Mouse (Mus musculus): ENCODE results near the gene Apoa5. TPM values are rescaled to one million over a fixed set of nuclear protein-coding genes. Genes with fewer than 3 reads are reported as not detected.

The Apoa5 gene
- polyA plus RNA-seq, 1 experiment from 2014 or later = 0.08 TPM

DNA sequence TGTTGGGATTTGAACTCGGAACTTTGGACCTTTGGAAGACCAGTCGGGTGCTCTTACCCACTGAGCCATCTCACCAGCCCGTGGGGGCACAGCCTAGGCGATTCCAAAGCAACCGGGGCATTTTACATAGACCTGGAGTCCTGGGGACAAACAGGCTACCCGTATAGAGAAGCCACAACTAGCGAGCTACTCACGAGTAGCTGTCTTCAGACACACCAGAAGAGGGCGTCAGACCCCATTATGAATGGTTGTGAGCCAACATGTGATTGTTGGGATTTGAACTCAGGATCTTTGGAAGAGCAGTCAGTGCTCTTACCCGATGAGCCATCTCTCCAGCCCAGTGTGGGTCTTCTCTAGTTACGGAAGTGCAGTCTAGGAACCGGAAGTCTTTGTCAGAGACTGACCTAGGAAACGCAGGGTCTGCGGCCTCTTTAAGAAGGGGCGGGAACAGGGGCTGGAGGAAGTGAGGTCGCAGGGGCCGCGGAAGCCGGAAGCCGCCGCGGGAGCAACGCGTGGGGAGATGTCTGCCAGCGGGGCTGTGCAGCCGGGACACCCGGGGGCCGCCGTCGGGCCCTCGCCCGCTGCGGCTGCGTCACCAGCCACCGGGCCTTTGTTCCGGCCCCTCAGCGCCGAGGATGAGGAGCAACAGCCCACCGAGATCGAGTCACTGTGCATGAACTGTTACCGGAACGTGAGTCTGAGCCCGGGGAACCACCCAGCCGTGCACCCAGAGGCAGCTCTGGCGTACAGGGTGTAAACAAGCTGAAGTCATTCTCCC is 4.4 kb downstream of the Apoa5 start, which contains the start of gene Zpr1:
Gene Zpr1, plus strand, starts transcription at position 388 of the 778 bp plus-strand sequence.
- H3K36me3 ChIP-seq (ENCODE audit: control insufficient read depth, insufficient read depth, low read length) = peaks cover 6% of the 10 kb centered on the region
- peak; percentile 91 for DNase-seq (ENCODE audit: low spot score)
- peak within 1 kb of the TSS; percentile 88 for H3K4me3 ChIP-seq (ENCODE audit: low read depth, low read length)
- H3K4me1 ChIP-seq (ENCODE audit: control insufficient read depth, insufficient read depth, low read length) = 0 out of 2 replicates have a peak, but pooled peaks cover 3% of the 10 kb centered on the region
- H3K4me2 ChIP-seq (ENCODE audit: low read depth, severe bottlenecking) = peak within 1 kb of the TSS; percentile 84
- peaks cover 4% of the 10 kb centered on the region; the same call in 1 of the 2 replicates for H3K27me3 ChIP-seq (ENCODE audit: control insufficient read depth, insufficient read depth, low read length)
- WGBS = 7% methylated on average over 45 of the region's 45 CpGs
- H3K27ac ChIP-seq (replicated peaks; ENCODE audit: low read depth, low read length) = no peak within 1 kb of the TSS
- ATAC-seq (ENCODE audit: insufficient number of reproducible peaks, low FRiP score, low TSS enrichment, low read depth) = peak; percentile 88
- H3K9me3 ChIP-seq (ENCODE audit: control insufficient read depth, low read length) = no peaks in the 10 kb centered on the region
- H3K9ac ChIP-seq (ENCODE audit: low read length) = peak within 1 kb of the TSS; percentile 63

DNA sequence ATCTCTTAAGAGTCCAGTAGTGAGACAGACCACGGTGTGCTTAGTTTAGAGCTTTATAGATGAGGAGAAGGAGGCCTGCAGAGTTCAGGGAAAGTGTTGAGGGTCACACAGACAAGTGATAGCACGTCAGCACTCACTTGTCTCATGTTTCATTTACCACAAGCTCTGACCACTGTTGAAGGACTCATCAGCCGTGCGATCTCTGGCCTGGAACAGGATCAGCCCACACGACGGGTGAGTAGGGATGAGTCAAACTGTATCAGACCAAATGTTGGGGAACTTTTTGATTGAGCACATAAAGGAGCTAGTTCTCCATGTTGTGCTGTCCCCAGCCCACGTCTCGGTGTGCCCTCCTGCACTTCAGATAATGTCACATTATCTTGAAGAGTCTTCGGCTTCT is 6.1 kb downstream of the Apoa5 start:
- WGBS = 86% methylated on average over 9 of the region's 9 CpGs
- ATAC-seq (ENCODE audit: insufficient number of reproducible peaks, low FRiP score, low TSS enrichment, low read depth) (no peak), DNase-seq (ENCODE audit: low spot score) (no peak)
- Histone ChIP-seq H3K4me3 (ENCODE audit: low read depth, low read length) (no peak overlapping the region), H3K9me3 (ENCODE audit: control insufficient read depth, low read length) (no peaks in the 10 kb centered on the region), H3K9ac (ENCODE audit: low read length) (no peak overlapping the region), H3K4me1 (ENCODE audit: control insufficient read depth, insufficient read depth, low read length) (0 out of 2 replicates have a peak, but pooled peaks cover 3% of the 10 kb centered on the region), H3K27me3 (ENCODE audit: control insufficient read depth, insufficient read depth, low read length) (peaks cover 4% of the 10 kb centered on the region; the same call in 1 of the 2 replicates), H3K27ac (replicated peaks; ENCODE audit: low read depth, low read length) (no peak overlapping the region), H3K36me3 (ENCODE audit: control insufficient read depth, insufficient read depth, low read length) (peaks cover 11% of the 10 kb centered on the region), H3K4me2 (ENCODE audit: low read depth, severe bottlenecking) (no peak overlapping the region)

DNA sequence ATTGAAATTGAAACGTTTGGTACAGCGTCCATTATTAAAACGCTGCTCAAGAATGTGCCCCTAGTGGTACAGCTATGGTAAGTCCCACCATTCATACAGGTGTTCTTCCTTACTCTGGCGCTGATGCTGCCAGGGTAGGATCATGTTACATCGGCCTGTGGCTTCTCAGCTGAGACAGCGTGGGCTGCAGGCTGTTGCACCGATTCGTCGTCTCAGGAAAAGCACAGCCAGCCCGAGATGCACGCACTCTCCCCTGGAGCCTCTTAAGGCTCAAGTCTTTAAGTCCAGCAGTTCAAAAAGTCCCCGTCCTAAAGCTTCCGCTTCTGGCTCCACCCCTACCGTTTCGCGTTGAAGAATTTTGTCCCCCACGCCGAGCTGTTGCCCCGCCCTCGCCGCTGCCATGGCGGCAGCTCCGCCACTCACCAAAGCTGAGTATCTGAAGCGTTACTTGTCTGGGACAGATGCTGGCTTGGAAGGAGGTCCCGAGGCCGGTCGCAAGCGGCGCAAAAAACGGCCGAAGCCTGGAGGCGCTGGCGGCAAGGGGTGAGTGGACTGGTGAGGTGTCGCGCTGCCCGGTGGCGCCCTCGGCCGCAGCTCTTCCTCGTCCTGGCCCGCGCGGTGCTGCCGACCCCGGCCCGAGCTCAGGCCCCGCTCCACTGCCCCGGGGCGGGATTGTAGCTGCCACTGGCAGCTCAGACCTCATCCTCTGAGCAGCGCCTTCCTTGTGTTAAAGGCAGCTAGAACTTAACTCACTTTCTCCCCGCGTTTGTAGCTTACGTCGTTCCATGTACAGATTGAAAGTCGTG is 14.4 kb downstream of the Apoa5 start, which contains the start of gene Bud13:
Gene Bud13, plus strand, starts transcription at position 378 of the 806 bp plus-strand sequence.
- DNase-seq (ENCODE audit: low spot score) = peak; percentile 93
- Histone ChIP-seq H3K36me3 (ENCODE audit: control insufficient read depth, insufficient read depth, low read length) (peaks cover 15% of the 10 kb centered on the region; the same call in 1 of the 2 replicates), H3K27me3 (ENCODE audit: control insufficient read depth, insufficient read depth, low read length) (no peaks in the 10 kb centered on the region), H3K9ac (ENCODE audit: low read length) (peak within 1 kb of the TSS; percentile 88), H3K27ac (replicated peaks; ENCODE audit: low read depth, low read length) (peak within 1 kb of the TSS; percentile 87), H3K9me3 (ENCODE audit: control insufficient read depth, low read length) (no peaks in the 10 kb centered on the region), H3K4me2 (ENCODE audit: low read depth, severe bottlenecking) (peak within 1 kb of the TSS; percentile 64), H3K4me1 (ENCODE audit: control insufficient read depth, insufficient read depth, low read length) (peaks cover 5% of the 10 kb centered on the region), H3K4me3 (ENCODE audit: low read depth, low read length) (peak within 1 kb of the TSS; percentile 92)
- peak; percentile 92 for ATAC-seq (ENCODE audit: insufficient number of reproducible peaks, low FRiP score, low TSS enrichment, low read depth)
- WGBS = under 1% methylated on average over 55 of the region's 55 CpGs

DNA sequence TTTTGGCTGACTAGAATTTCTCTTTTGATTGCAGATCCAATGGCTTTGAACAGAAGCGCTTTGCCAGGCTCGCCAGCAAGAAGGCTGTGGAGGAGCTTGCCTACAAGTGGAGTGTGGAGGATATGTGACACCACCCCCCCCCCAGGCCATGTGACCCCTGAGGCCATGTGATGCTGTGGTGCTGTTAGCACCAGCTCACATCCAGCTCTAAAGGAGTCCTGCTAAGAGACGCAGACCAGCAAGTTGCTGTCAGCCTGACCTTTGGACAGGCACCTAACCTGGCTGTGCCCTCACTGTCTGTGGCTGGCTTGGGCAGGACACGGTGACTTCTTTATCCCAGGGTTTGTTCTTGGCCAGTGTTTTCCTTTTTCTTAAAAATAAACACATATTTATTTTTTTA is 29.9 kb downstream of the Apoa5 start:
- Histone ChIP-seq H3K4me1 (ENCODE audit: control insufficient read depth, insufficient read depth, low read length) (no peaks in the 10 kb centered on the region), H3K36me3 (ENCODE audit: control insufficient read depth, insufficient read depth, low read length) (peaks cover 10% of the 10 kb centered on the region; the same call in 1 of the 2 replicates), H3K4me3 (ENCODE audit: low read depth, low read length) (no peak overlapping the region), H3K27me3 (ENCODE audit: control insufficient read depth, insufficient read depth, low read length) (no peaks in the 10 kb centered on the region), H3K27ac (replicated peaks; ENCODE audit: low read depth, low read length) (no peak overlapping the region), H3K9ac (ENCODE audit: low read length) (no peak overlapping the region), H3K4me2 (ENCODE audit: low read depth, severe bottlenecking) (no peak overlapping the region), H3K9me3 (ENCODE audit: control insufficient read depth, low read length) (no peaks in the 10 kb centered on the region)
- DNase-seq (ENCODE audit: low spot score) (no peak), ATAC-seq (ENCODE audit: insufficient number of reproducible peaks, low FRiP score, low TSS enrichment, low read depth) (no peak)
- 77% methylated on average over 4 of the region's 4 CpGs for WGBS

DNA sequence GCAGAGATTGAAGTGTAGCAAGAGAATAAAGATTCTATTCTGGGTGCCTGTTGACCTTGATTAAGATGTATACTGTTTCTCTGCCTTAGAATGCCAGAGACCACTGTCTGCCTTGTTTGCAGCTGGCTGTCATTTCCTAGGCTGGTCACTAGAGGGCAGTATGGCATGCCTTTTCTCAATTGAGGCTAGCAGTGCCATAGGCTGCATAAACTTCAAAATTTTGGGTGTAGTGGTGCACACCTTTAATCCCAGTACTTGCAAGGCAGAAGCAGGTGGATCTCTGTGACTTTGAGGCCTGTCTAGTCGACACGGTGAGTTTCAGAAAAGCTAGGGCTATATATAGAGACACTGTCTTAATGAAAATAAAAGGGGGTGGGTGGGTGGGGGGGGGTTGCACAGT is 33.7 kb downstream of the Apoa5 start:
- Histone ChIP-seq H3K4me1 (ENCODE audit: control insufficient read depth, insufficient read depth, low read length) (no peaks in the 10 kb centered on the region), H3K4me2 (ENCODE audit: low read depth, severe bottlenecking) (no peak overlapping the region), H3K9me3 (ENCODE audit: control insufficient read depth, low read length) (no peaks in the 10 kb centered on the region), H3K36me3 (ENCODE audit: control insufficient read depth, insufficient read depth, low read length) (peaks cover 8% of the 10 kb centered on the region; the same call in 1 of the 2 replicates), H3K27ac (replicated peaks; ENCODE audit: low read depth, low read length) (no peak overlapping the region), H3K9ac (ENCODE audit: low read length) (no peak overlapping the region), H3K27me3 (ENCODE audit: control insufficient read depth, insufficient read depth, low read length) (no peaks in the 10 kb centered on the region), H3K4me3 (ENCODE audit: low read depth, low read length) (no peak overlapping the region)
- ATAC-seq (ENCODE audit: insufficient number of reproducible peaks, low FRiP score, low TSS enrichment, low read depth) (no peak), DNase-seq (ENCODE audit: low spot score) (peak; percentile 73)
- 19% methylated on average over 2 of the region's 2 CpGs for WGBS

DNA sequence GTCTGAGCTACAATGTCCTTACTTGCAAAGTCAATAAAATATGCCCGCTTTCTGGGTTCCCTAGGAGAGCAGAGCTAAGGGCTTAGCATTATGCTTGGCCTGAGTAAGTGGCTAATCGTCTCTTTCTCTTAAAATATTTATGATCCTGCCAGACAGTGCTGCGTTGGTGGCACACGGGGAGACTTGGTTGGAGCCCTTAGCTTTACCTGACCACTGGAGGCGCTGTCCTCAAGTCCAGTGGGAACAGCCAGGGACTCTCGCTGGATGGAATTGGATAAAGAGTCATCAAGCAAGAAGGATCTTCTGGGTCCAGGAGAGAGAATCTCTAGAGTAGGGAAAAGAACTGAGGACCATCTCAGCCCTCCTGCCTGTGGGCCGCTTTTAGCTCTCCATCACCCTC is 40.7 kb downstream of the Apoa5 start:
- DNase-seq (ENCODE audit: low spot score) = peak; percentile 56

DNA sequence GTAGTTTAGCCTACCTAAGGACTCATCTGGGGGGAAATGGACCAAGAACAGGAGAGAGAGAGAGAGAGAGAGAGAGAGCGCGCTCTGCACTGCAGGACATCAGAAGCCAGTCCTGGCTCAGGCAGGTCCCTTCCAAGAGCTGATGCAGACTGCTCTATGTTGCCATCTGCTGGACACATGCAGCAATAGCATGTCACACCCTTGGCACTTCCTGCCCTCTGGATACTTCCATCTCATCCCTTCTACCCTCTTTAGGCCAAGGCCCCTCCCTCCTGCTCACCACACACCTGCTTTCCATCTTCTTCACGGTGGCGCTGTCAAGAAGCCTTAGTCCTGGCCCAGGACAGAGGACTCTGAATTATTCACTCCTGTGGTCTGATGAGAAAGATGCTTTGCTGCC is 46.1 kb downstream of the Apoa5 start:
- H3K4me2 ChIP-seq (ENCODE audit: low read depth, severe bottlenecking) = no peak overlapping the region
- no peaks in the 10 kb centered on the region for H3K27me3 ChIP-seq (ENCODE audit: control insufficient read depth, insufficient read depth, low read length)
- WGBS = 4% methylated on average over 4 of the region's 4 CpGs
- no peak overlapping the region for H3K9ac ChIP-seq (ENCODE audit: low read length)
- H3K4me1 ChIP-seq (ENCODE audit: control insufficient read depth, insufficient read depth, low read length) = no peaks in the 10 kb centered on the region; the same call in 1 of the 2 replicates
- no peaks in the 10 kb centered on the region for H3K9me3 ChIP-seq (ENCODE audit: control insufficient read depth, low read length)
- peak; percentile 73; the same call in 1 of the 2 replicates for ATAC-seq (ENCODE audit: insufficient number of reproducible peaks, low FRiP score, low TSS enrichment, low read depth)
- no peak overlapping the region for H3K4me3 ChIP-seq (ENCODE audit: low read depth, low read length)
- no peaks in the 10 kb centered on the region for H3K36me3 ChIP-seq (ENCODE audit: control insufficient read depth, insufficient read depth, low read length)
- peak; percentile 87 for DNase-seq (ENCODE audit: low spot score)
- H3K27ac ChIP-seq (replicated peaks; ENCODE audit: low read depth, low read length) = no peak overlapping the region

More for the DNA sequence above, 40.7 kb downstream of the Apoa5 start:
- no peaks in the 10 kb centered on the region for H3K36me3 ChIP-seq (ENCODE audit: control insufficient read depth, insufficient read depth, low read length)
- no peak overlapping the region for H3K27ac ChIP-seq (replicated peaks; ENCODE audit: low read depth, low read length)
- ATAC-seq (ENCODE audit: insufficient number of reproducible peaks, low FRiP score, low TSS enrichment, low read depth) = no peak
- no peak overlapping the region for H3K4me3 ChIP-seq (ENCODE audit: low read depth, low read length)
- H3K4me2 ChIP-seq (ENCODE audit: low read depth, severe bottlenecking) = no peak overlapping the region
- H3K27me3 ChIP-seq (ENCODE audit: control insufficient read depth, insufficient read depth, low read length) = no peaks in the 10 kb centered on the region
- WGBS = 10% methylated on average over 7 of the region's 7 CpGs
- no peaks in the 10 kb centered on the region for H3K9me3 ChIP-seq (ENCODE audit: control insufficient read depth, low read length)
- 0 out of 2 replicates have a peak, but pooled peaks cover 2% of the 10 kb centered on the region for H3K4me1 ChIP-seq (ENCODE audit: control insufficient read depth, insufficient read depth, low read length)
- no peak overlapping the region for H3K9ac ChIP-seq (ENCODE audit: low read length)

DNA sequence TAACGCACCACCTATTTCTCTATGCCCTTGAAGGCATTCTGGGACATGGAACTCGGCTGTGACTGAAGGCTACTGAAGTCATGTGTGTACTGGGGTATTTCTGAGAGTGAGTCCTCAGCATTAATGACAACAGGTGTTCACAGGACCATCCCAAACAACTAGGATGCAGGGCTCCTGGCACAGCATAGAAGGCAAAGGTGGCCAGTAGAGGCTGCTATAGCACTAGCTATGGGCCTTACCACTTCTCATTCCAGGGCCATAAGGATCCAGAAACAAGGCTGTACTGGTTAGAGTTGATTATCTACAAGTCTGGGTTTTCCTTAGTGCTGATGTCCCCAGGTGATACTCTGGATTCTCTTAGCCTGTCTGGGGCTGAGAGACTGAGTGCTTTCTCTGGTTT is 46.5 kb downstream of the Apoa5 start:
- no peak overlapping the region for H3K27ac ChIP-seq (replicated peaks; ENCODE audit: low read depth, low read length)
- no peak overlapping the region for H3K4me3 ChIP-seq (ENCODE audit: low read depth, low read length)
- 49% methylated on average over 2 of the region's 2 CpGs for WGBS
- ATAC-seq (ENCODE audit: insufficient number of reproducible peaks, low FRiP score, low TSS enrichment, low read depth) (no peak), DNase-seq (ENCODE audit: low spot score) (no peak)
- no peaks in the 10 kb centered on the region for H3K9me3 ChIP-seq (ENCODE audit: control insufficient read depth, low read length)
- no peaks in the 10 kb centered on the region for H3K36me3 ChIP-seq (ENCODE audit: control insufficient read depth, insufficient read depth, low read length)
- H3K4me1 ChIP-seq (ENCODE audit: control insufficient read depth, insufficient read depth, low read length) = no peaks in the 10 kb centered on the region; the same call in 1 of the 2 replicates
- H3K9ac ChIP-seq (ENCODE audit: low read length) = no peak overlapping the region
- H3K27me3 ChIP-seq (ENCODE audit: control insufficient read depth, insufficient read depth, low read length) = no peaks in the 10 kb centered on the region
- H3K4me2 ChIP-seq (ENCODE audit: low read depth, severe bottlenecking) = no peak overlapping the region
